Mouse (Mus musculus): Measurements from ENCODE around the gene A030003K21Rik.

The A030003K21Rik gene

GRCm38 (mm10) chr1:82905886-82906285 lies 37.3 kb downstream of the A030003K21Rik start:
- no peak for DNase-seq (ENCODE audit: low spot score)

GRCm38 (mm10) chr1:82901201-82901600 lies 42.0 kb downstream of the A030003K21Rik start:
- DNase-seq (ENCODE audit: low spot score) = no peak

- no peak for DNase-seq (ENCODE audit: low spot score)
Observed at GRCm38 (mm10) chr1:82900567-82900966, 42.6 kb downstream of the A030003K21Rik start.

GRCm38 (mm10) chr1:82893269-82893668 lies 49.9 kb downstream of the A030003K21Rik start:
- DNase-seq (ENCODE audit: low spot score) = no peak

Measured in layer of hippocampus, adult 9-10 months (tissue).